9 mouse cellular contexts compared by ENCODE assay signal in genomic region chr4:53440816-53441571, GRCm38 (mm10). TPM values are rescaled to one million over a fixed set of nuclear protein-coding genes. Genes with fewer than 3 reads are reported as not detected.
DNase-seq lines count a peak whose midpoint lies in the region; ATAC-seq and TF ChIP-seq lines count a peak whose summit lies in the region.
"Had no signal": no experiment of that assay in that cellular context is flagged by ENCODE, and none has a peak within 500 bp of the region (broad histone marks: within the 10 kb centered on the region; RNA-seq: fewer than 3 reads in every experiment).

No protein-coding gene starts in this region.

- no peaks in the 10 kb centered on the region for H3K36me3 ChIP-seq in liver, adult 2 months (ENCODE audit: control insufficient read depth, insufficient read depth, low read length)
- H3K36me3 ChIP-seq in intestine, postnatal 0 days (ENCODE audit: control insufficient read depth, insufficient read depth) = no peaks in the 10 kb centered on the region
- H3K36me3 ChIP-seq in limb, embryonic 11.5 days (ENCODE audit: control insufficient read depth, insufficient read depth, low read length) = no peaks in the 10 kb centered on the region
- no peaks in the 10 kb centered on the region for H3K36me3 ChIP-seq in midbrain, embryonic 14.5 days (ENCODE audit: control insufficient read depth, insufficient read depth, low read length)

- peak overlapping the region; percentile 88 for H3K9ac ChIP-seq in liver, adult 2 months (ENCODE audit: low read depth, low read length)
- peak overlapping the region; percentile 82 for H3K9ac ChIP-seq in intestine, postnatal 0 days (ENCODE audit: low read depth, low read length)
- peak overlapping the region; percentile 82 for H3K9ac ChIP-seq in limb, embryonic 11.5 days (ENCODE audit: low read length)
- H3K9ac ChIP-seq in midbrain, embryonic 14.5 days (replicated peaks; ENCODE audit: low read length) = peak overlapping the region; percentile 89

- peak overlapping the region; percentile 95 for H3K4me2 ChIP-seq in intestine, postnatal 0 days (replicated peaks; ENCODE audit: low read depth)
- peak overlapping the region; percentile 99 for H3K4me2 ChIP-seq in limb, embryonic 11.5 days (ENCODE audit: low read depth, severe bottlenecking)
- H3K4me2 ChIP-seq in midbrain, embryonic 14.5 days (ENCODE audit: low read length) = peak overlapping the region; percentile 96

- H3K27me3 ChIP-seq in liver, adult 2 months (ENCODE audit: control insufficient read depth, insufficient read depth, low read length) = no peaks in the 10 kb centered on the region
- H3K27me3 ChIP-seq in intestine, postnatal 0 days (replicated peaks; ENCODE audit: control insufficient read depth, insufficient read depth, low read length) = no peaks in the 10 kb centered on the region
- no peaks in the 10 kb centered on the region for H3K27me3 ChIP-seq in limb, embryonic 11.5 days (ENCODE audit: control insufficient read depth, insufficient read depth, low read length)
- H3K27me3 ChIP-seq in midbrain, embryonic 14.5 days (ENCODE audit: control insufficient read depth, insufficient read depth, low read length) = no peaks in the 10 kb centered on the region
- H3K27me3 ChIP-seq: Patski had no signal

- WGBS in liver, adult 2 months = under 1% methylated on average over 45 of the region's 45 CpGs
- under 1% methylated on average over 41 of the region's 45 CpGs for WGBS in intestine, postnatal 0 days
- 0% methylated on average over 45 of the region's 45 CpGs for WGBS in limb, embryonic 11.5 days
- under 1% methylated on average over 45 of the region's 45 CpGs for WGBS in midbrain, embryonic 14.5 days

- DNase-seq in liver, adult 2 months (ENCODE audit: extremely low read depth, low read depth, low spot score) = peak; percentile 57
- DNase-seq in liver = no peak
- DNase-seq in gastrocnemius, postnatal 25 days = peak; percentile 47
- DNase-seq in limb, embryonic 11.5 days (ENCODE audit: low spot score) = peak; percentile 55
- DNase-seq in midbrain, embryonic 14.5 days = peak; percentile 60
- DNase-seq in spleen, postnatal 4 days (ENCODE audit: low spot score in 2 of 2) = peak; percentile 36 to 70

- no peaks in the 10 kb centered on the region for H3K9me3 ChIP-seq in intestine, postnatal 0 days (ENCODE audit: control insufficient read depth)
- no peaks in the 10 kb centered on the region for H3K9me3 ChIP-seq in limb, embryonic 11.5 days (ENCODE audit: control insufficient read depth, low read length)
- no peaks in the 10 kb centered on the region for H3K9me3 ChIP-seq in midbrain, embryonic 14.5 days (ENCODE audit: control insufficient read depth, low read length)

- peaks cover 5% of the 10 kb centered on the region for H3K4me1 ChIP-seq in liver, adult 2 months (ENCODE audit: control insufficient read depth, insufficient read depth, low read length)
- peaks cover 7% of the 10 kb centered on the region for H3K4me1 ChIP-seq in cortical plate, adult 2 months (ENCODE audit: control insufficient read depth, insufficient read depth, low read length)
- H3K4me1 ChIP-seq in intestine, postnatal 0 days (replicated peaks; ENCODE audit: control insufficient read depth, insufficient read depth, low read length) = peaks cover 2% of the 10 kb centered on the region; the same call in 1 of the 2 replicates
- H3K4me1 ChIP-seq in limb, embryonic 11.5 days (ENCODE audit: control insufficient read depth, insufficient read depth, low read length) = peaks cover 10% of the 10 kb centered on the region
- no peaks in the 10 kb centered on the region for H3K4me1 ChIP-seq in midbrain, embryonic 14.5 days (ENCODE audit: control insufficient read depth, insufficient read depth, low read length)

- no peak for TF ChIP-seq CTCF in liver, adult 2 months (IDR thresholded peaks at IDR 0.05; ENCODE audit: low read depth, low read length)
- no peak for TF ChIP-seq CTCF in cortical plate, adult 2 months (IDR thresholded peaks at IDR 0.05; ENCODE audit: extremely low read depth, insufficient read depth, low read length)
- TF ChIP-seq CTCF in intestine, postnatal 0 days (IDR thresholded peaks at IDR 0.05; ENCODE audit: low read depth) = no peak

- peaks cover 18% of the 10 kb centered on the region; the same call in 1 of the 2 replicates for H3K79me2 ChIP-seq in liver, adult 2 months (ENCODE audit: control insufficient read depth, insufficient read depth, low read length)

- H3K4me3 ChIP-seq in liver, adult 2 months (ENCODE audit: insufficient read depth, low read depth, low read length) = peak overlapping the region; percentile 97
- H3K4me3 ChIP-seq in cortical plate, adult 2 months (ENCODE audit: insufficient read depth, low read length) = peak overlapping the region; percentile 95
- peak overlapping the region; percentile 87 for H3K4me3 ChIP-seq in intestine, postnatal 0 days (ENCODE audit: low read depth, low read length)
- H3K4me3 ChIP-seq in limb, embryonic 11.5 days (ENCODE audit: low read depth, low read length) = peak overlapping the region; percentile 75
- peak overlapping the region; percentile 90 for H3K4me3 ChIP-seq in midbrain, embryonic 14.5 days (replicated peaks; ENCODE audit: low read depth, low read length)

- no peak for TF ChIP-seq POLR2A in liver, adult 2 months (IDR thresholded peaks at IDR 0.05; ENCODE audit: extremely low read depth, insufficient read depth, low read length)
- peak; percentile 50 for TF ChIP-seq POLR2A in cortical plate, adult 2 months (IDR thresholded peaks at IDR 0.05; ENCODE audit: extremely low read depth, insufficient read depth, low read length)

- peak; percentile 17 for ATAC-seq in intestine, postnatal 0 days
- ATAC-seq in limb, embryonic 11.5 days (ENCODE audit: insufficient number of reproducible peaks, low FRiP score, low TSS enrichment, low read depth) = no peak; the same call in 1 of the 2 replicates
- ATAC-seq in midbrain, embryonic 14.5 days (ENCODE audit: low FRiP score, low TSS enrichment) = peak; percentile 25; the same call in 1 of the 2 replicates

- peak overlapping the region; percentile 70 for H3K27ac ChIP-seq in liver, adult 2 months (replicated peaks; ENCODE audit: insufficient read depth, low read depth, low read length)
- peak overlapping the region; percentile 98 for H3K27ac ChIP-seq in cortical plate, adult 2 months (ENCODE audit: insufficient read depth, low read length)
- H3K27ac ChIP-seq in intestine, postnatal 0 days (ENCODE audit: low read depth, low read length) = peak overlapping the region; percentile 97
- H3K27ac ChIP-seq in limb, embryonic 11.5 days (replicated peaks; ENCODE audit: low read depth, low read length) = no peak overlapping the region
- H3K27ac ChIP-seq in midbrain, embryonic 14.5 days (replicated peaks; ENCODE audit: low read depth, low read length) = peak overlapping the region; percentile 78

RNA-seq across cellular contexts. Expression of gene Slc44a1, which starts 0.8 kb away (rescaled TPM):
- 32.9 and 36.6 TPM in 2 replicates for total RNA-seq in liver, adult 2 months (2014; rRNA removed)
- 15.5 and 16.3 TPM in 2 replicates for polyA plus RNA-seq in liver, adult 2 months (2012; rRNA removed)
- polyA plus RNA-seq in cortical plate, adult 2 months (2012; rRNA removed) = 56.5 and 67.4 TPM in 2 replicates
- total RNA-seq in gastrocnemius, postnatal 25 days (2021) = 10 to 100 TPM; 16.2 to 18.6 TPM
- polyA plus RNA-seq in intestine, postnatal 0 days (2015; fragmentation: Nextera tagmentation; extraction: Ambion mirVana) = 27.9 and 28.3 TPM in 2 replicates
- polyA plus RNA-seq in limb, embryonic 11.5 days (2014; fragmentation: Nextera tagmentation; extraction: Ambion mirVana) = 24.6 and 29.2 TPM in 2 replicates
- 12.0 and 16.1 TPM in 2 replicates for polyA plus RNA-seq in midbrain, embryonic 14.5 days (2014; fragmentation: Nextera tagmentation; extraction: Ambion mirVana)
